Mouse (Mus musculus): ENCODE data around the gene Baiap2. TPM values are rescaled to one million over a fixed set of nuclear protein-coding genes. Genes with fewer than 3 reads are reported as not detected.
A peak's percentile ranks its signal among the peaks of the same experiment; 100 is the strongest.

Baiap2 gene
- polyA plus RNA-seq, 1 experiment: 5.5 TPM

- Histone ChIP-seq H3K27ac (replicated peaks; ENCODE audit: low read depth, low read length) (no peak overlapping the region), H3K4me1 (ENCODE audit: control insufficient read depth, insufficient read depth, insufficient read length, low read length) (peaks cover 4% of the 10 kb centered on the region), H3K4me3 (ENCODE audit: insufficient read depth, low read depth, low read length) (no peak overlapping the region)
Observed at GRCm38 (mm10) chr11:119933819-119934583, 8.6 kb upstream of the Baiap2 start.

GRCm38 (mm10) chr11:119934773-119935172 lies 7.8 kb upstream of the Baiap2 start:
- H3K4me1 ChIP-seq (ENCODE audit: control insufficient read depth, insufficient read depth, insufficient read length, low read length): peaks cover 4% of the 10 kb centered on the region
- H3K4me3 ChIP-seq (ENCODE audit: insufficient read depth, low read depth, low read length): no peak overlapping the region
- no peak overlapping the region for H3K27ac ChIP-seq (replicated peaks; ENCODE audit: low read depth, low read length)

- Histone ChIP-seq H3K27ac (replicated peaks; ENCODE audit: low read depth, low read length) (no peak overlapping the region), H3K4me3 (ENCODE audit: insufficient read depth, low read depth, low read length) (no peak overlapping the region), H3K4me1 (ENCODE audit: control insufficient read depth, insufficient read depth, insufficient read length, low read length) (peaks cover 4% of the 10 kb centered on the region)
Observed at GRCm38 (mm10) chr11:119935457-119935856, 7.1 kb upstream of the Baiap2 start.

- H3K27ac ChIP-seq (replicated peaks; ENCODE audit: low read depth, low read length): no peak overlapping the region
- no peak overlapping the region for H3K4me3 ChIP-seq (ENCODE audit: insufficient read depth, low read depth, low read length)
Observed at GRCm38 (mm10) chr11:119936456-119936855, 6.1 kb upstream of the Baiap2 start.

GRCm38 (mm10) chr11:119937216-119937615 lies 5.3 kb upstream of the Baiap2 start:
- no peak overlapping the region for H3K4me3 ChIP-seq (ENCODE audit: insufficient read depth, low read depth, low read length)

More at GRCm38 (mm10) chr11:119936456-119936855, 6.1 kb upstream of the Baiap2 start:
- H3K4me1 ChIP-seq (ENCODE audit: control insufficient read depth, insufficient read depth, insufficient read length, low read length): peaks cover 4% of the 10 kb centered on the region

GRCm38 (mm10) chr11:119937772-119938502 lies 4.6 kb upstream of the Baiap2 start:
- H3K4me3 ChIP-seq (ENCODE audit: insufficient read depth, low read depth, low read length): no peak overlapping the region
- H3K27ac ChIP-seq (replicated peaks; ENCODE audit: low read depth, low read length): no peak overlapping the region
- H3K4me1 ChIP-seq (ENCODE audit: control insufficient read depth, insufficient read depth, insufficient read length, low read length): peaks cover 4% of the 10 kb centered on the region

More at GRCm38 (mm10) chr11:119937216-119937615, 5.3 kb upstream of the Baiap2 start:
- H3K4me1 ChIP-seq (ENCODE audit: control insufficient read depth, insufficient read depth, insufficient read length, low read length): peaks cover 4% of the 10 kb centered on the region
- H3K27ac ChIP-seq (replicated peaks; ENCODE audit: low read depth, low read length): no peak overlapping the region

- Histone ChIP-seq H3K4me1 (ENCODE audit: control insufficient read depth, insufficient read depth, insufficient read length, low read length) (peaks cover 9% of the 10 kb centered on the region), H3K4me3 (ENCODE audit: insufficient read depth, low read depth, low read length) (no peak overlapping the region), H3K27ac (replicated peaks; ENCODE audit: low read depth, low read length) (no peak overlapping the region)
Observed at GRCm38 (mm10) chr11:119939073-119939710, 3.4 kb upstream of the Baiap2 start.

GRCm38 (mm10) chr11:119939711-119940106 lies 2.9 kb upstream of the Baiap2 start:
- Histone ChIP-seq H3K27ac (replicated peaks; ENCODE audit: low read depth, low read length) (no peak overlapping the region), H3K4me3 (ENCODE audit: insufficient read depth, low read depth, low read length) (no peak overlapping the region), H3K4me1 (ENCODE audit: control insufficient read depth, insufficient read depth, insufficient read length, low read length) (peaks cover 10% of the 10 kb centered on the region)

- peaks cover 11% of the 10 kb centered on the region for H3K4me1 ChIP-seq (ENCODE audit: control insufficient read depth, insufficient read depth, insufficient read length, low read length)
- H3K27ac ChIP-seq (replicated peaks; ENCODE audit: low read depth, low read length): no peak overlapping the region
- no peak overlapping the region for H3K4me3 ChIP-seq (ENCODE audit: insufficient read depth, low read depth, low read length)
Observed at GRCm38 (mm10) chr11:119940142-119940541, 2.4 kb upstream of the Baiap2 start.

GRCm38 (mm10) chr11:119941794-119942193 lies 769 bp upstream of the Baiap2 start:
- Histone ChIP-seq H3K4me1 (ENCODE audit: control insufficient read depth, insufficient read depth, insufficient read length, low read length) (peaks cover 17% of the 10 kb centered on the region), H3K4me3 (ENCODE audit: insufficient read depth, low read depth, low read length) (no peak overlapping the region; the same call in 1 of the 2 replicates), H3K27ac (replicated peaks; ENCODE audit: low read depth, low read length) (no peak overlapping the region)

GRCm38 (mm10) chr11:119942201-119942726 lies 299 bp upstream of the Baiap2 start:
- H3K4me1 ChIP-seq (ENCODE audit: control insufficient read depth, insufficient read depth, insufficient read length, low read length): peaks cover 17% of the 10 kb centered on the region
- no peak overlapping the region for H3K27ac ChIP-seq (replicated peaks; ENCODE audit: low read depth, low read length)
- H3K4me3 ChIP-seq (ENCODE audit: insufficient read depth, low read depth, low read length): peak overlapping the region; percentile 64

- peak overlapping the region; percentile 89 for H3K4me3 ChIP-seq (ENCODE audit: insufficient read depth, low read depth, low read length)
- peak overlapping the region; percentile 56; the same call in 1 of the 2 replicates for H3K27ac ChIP-seq (replicated peaks; ENCODE audit: low read depth, low read length)
- H3K4me1 ChIP-seq (ENCODE audit: control insufficient read depth, insufficient read depth, insufficient read length, low read length): peaks cover 23% of the 10 kb centered on the region
Observed at GRCm38 (mm10) chr11:119943428-119943988, 945 bp downstream of the Baiap2 start.

- Histone ChIP-seq H3K4me1 (ENCODE audit: control insufficient read depth, insufficient read depth, insufficient read length, low read length) (peaks cover 35% of the 10 kb centered on the region), H3K27ac (replicated peaks; ENCODE audit: low read depth, low read length) (no peak overlapping the region)
Observed at GRCm38 (mm10) chr11:119945343-119945742, 2.8 kb downstream of the Baiap2 start.

GRCm38 (mm10) chr11:119947426-119947825 lies 4.9 kb downstream of the Baiap2 start:
- H3K27ac ChIP-seq (replicated peaks; ENCODE audit: low read depth, low read length): no peak overlapping the region
- H3K4me1 ChIP-seq (ENCODE audit: control insufficient read depth, insufficient read depth, insufficient read length, low read length): peaks cover 53% of the 10 kb centered on the region
- H3K4me3 ChIP-seq (ENCODE audit: insufficient read depth, low read depth, low read length): no peak overlapping the region

More at GRCm38 (mm10) chr11:119945343-119945742, 2.8 kb downstream of the Baiap2 start:
- H3K4me3 ChIP-seq (ENCODE audit: insufficient read depth, low read depth, low read length): no peak overlapping the region

- Histone ChIP-seq H3K4me3 (ENCODE audit: insufficient read depth, low read depth, low read length) (no peak overlapping the region), H3K4me1 (ENCODE audit: control insufficient read depth, insufficient read depth, insufficient read length, low read length) (peaks cover 58% of the 10 kb centered on the region), H3K27ac (replicated peaks; ENCODE audit: low read depth, low read length) (no peak overlapping the region)
Observed at GRCm38 (mm10) chr11:119947897-119948296, 5.3 kb downstream of the Baiap2 start.
